Mouse (Mus musculus): Measurements from ENCODE around the gene Pip4p1. TPM values are rescaled to one million over a fixed set of nuclear protein-coding genes. Genes with fewer than 3 reads are reported as not detected.

Gene Pip4p1
- polyA plus RNA-seq, 1 experiment from 2014 or later = 60.8 TPM

- Histone ChIP-seq H3K27me3 (ENCODE audit: insufficient read depth, low read length) (no peaks in the 10 kb centered on the region), H3K4me3 (ENCODE audit: low read length) (peak within 1 kb of the TSS; percentile 53), H3K27ac (ENCODE audit: low read length) (peak within 1 kb of the TSS; percentile 88), H3K9me3 (ENCODE audit: low read length) (no peaks in the 10 kb centered on the region), H3K36me3 (ENCODE audit: insufficient read depth, low read length) (no peaks in the 10 kb centered on the region), H3K4me1 (ENCODE audit: insufficient read depth, low read length) (peaks cover 8% of the 10 kb centered on the region; the same call in 1 of the 2 replicates), H3K4me2 (replicated peaks; ENCODE audit: low read depth, low read length) (peak within 1 kb of the TSS; percentile 71), H3K9ac (replicated peaks; ENCODE audit: low read length) (peak within 1 kb of the TSS; percentile 65)
- WGBS = 17% methylated on average over 31 of the region's 31 CpGs
- peak; percentile 99 for ATAC-seq (ENCODE audit: low FRiP score, low TSS enrichment)
Observed at GRCm38 (mm10) chr14:50943932-50944667, 13.4 kb upstream of the Pip4p1 start, which contains the start of gene Gm49342. Gene Gm49342 (plus strand): TSS chr14:50944517.

GRCm38 (mm10) chr14:50938940-50939339, 8.3 kb upstream of the Pip4p1 start:
- Histone ChIP-seq H3K9ac (replicated peaks; ENCODE audit: low read length) (no peak overlapping the region), H3K4me2 (replicated peaks; ENCODE audit: low read depth, low read length) (no peak overlapping the region), H3K27me3 (ENCODE audit: insufficient read depth, low read length) (no peaks in the 10 kb centered on the region), H3K4me1 (ENCODE audit: insufficient read depth, low read length) (0 out of 2 replicates have a peak, but pooled peaks cover 2% of the 10 kb centered on the region), H3K4me3 (ENCODE audit: low read length) (no peak overlapping the region), H3K9me3 (ENCODE audit: low read length) (no peaks in the 10 kb centered on the region), H3K36me3 (ENCODE audit: insufficient read depth, low read length) (no peaks in the 10 kb centered on the region), H3K27ac (ENCODE audit: low read length) (no peak overlapping the region)
- WGBS = 48% methylated on average over 2 of the region's 2 CpGs
- ATAC-seq (ENCODE audit: low FRiP score, low TSS enrichment) = no peak

DNA sequence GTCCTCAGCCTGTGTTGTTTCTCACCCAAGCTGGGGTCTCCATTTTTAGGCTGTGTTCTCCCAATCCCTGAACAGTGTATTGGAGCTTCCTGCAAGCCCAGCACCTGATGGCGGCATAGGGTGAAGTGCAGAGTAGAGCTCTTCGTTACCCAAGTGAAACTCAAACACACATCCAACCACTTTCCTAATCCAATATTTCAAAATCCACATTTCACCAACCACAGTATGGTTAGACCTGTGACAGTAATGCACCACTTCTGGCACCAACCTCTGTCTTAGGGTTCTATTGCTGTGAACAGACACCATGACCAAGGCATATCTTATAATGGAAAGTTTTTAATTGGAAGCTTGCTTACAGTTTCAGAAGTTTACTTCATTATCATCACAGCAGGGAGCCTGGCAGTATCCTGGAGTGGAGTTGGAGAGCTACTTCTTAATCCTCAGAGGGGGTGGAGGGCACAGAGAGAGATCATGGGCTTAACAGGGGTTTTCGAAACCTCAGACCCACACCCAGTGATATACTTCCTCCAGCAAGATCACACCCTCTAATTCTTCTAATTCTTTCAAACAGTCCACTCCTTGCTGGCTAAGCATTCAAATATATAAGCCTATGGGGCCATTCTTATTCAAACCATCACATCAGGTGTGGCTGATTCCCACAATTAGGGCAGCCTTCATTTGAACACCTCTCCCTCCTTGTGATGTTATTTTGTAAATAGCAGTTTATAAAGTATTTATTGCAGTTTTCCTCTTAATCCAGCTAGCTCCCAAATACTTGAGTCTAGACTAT, 7.7 kb upstream of the Pip4p1 start:
- Histone ChIP-seq H3K4me3 (ENCODE audit: low read length) (no peak overlapping the region), H3K9ac (replicated peaks; ENCODE audit: low read length) (no peak overlapping the region), H3K4me1 (ENCODE audit: insufficient read depth, low read length) (no peaks in the 10 kb centered on the region), H3K9me3 (ENCODE audit: low read length) (no peaks in the 10 kb centered on the region), H3K27me3 (ENCODE audit: insufficient read depth, low read length) (no peaks in the 10 kb centered on the region), H3K36me3 (ENCODE audit: insufficient read depth, low read length) (no peaks in the 10 kb centered on the region), H3K4me2 (replicated peaks; ENCODE audit: low read depth, low read length) (no peak overlapping the region), H3K27ac (ENCODE audit: low read length) (no peak overlapping the region)
- no peak for ATAC-seq (ENCODE audit: low FRiP score, low TSS enrichment)
- 89% methylated on average over 3 of the region's 3 CpGs for WGBS

DNA sequence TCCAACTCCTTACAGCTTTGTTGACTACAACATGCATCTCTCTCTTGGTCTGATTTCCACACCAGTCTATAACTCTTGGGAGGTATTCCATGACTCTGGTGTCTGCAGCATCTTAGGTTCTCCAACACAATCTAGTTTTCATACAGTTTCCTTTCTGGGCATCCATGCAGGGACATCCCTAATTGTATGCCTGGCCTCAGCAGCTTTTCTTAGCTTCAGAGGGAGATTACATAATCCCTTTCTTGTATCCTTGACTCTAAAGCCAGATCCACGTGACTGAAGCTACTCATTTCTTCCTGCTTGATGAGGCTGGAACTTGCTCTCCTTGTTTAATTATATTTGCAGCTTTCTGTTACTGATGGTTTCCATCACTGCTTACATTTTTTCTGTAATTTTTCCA, 6.0 kb upstream of the Pip4p1 start:
- Histone ChIP-seq H3K9me3 (ENCODE audit: low read length) (no peaks in the 10 kb centered on the region), H3K4me2 (replicated peaks; ENCODE audit: low read depth, low read length) (no peak overlapping the region), H3K4me3 (ENCODE audit: low read length) (no peak overlapping the region), H3K36me3 (ENCODE audit: insufficient read depth, low read length) (no peaks in the 10 kb centered on the region), H3K4me1 (ENCODE audit: insufficient read depth, low read length) (peaks cover 4% of the 10 kb centered on the region; the same call in 1 of the 2 replicates), H3K27ac (ENCODE audit: low read length) (no peak overlapping the region), H3K9ac (replicated peaks; ENCODE audit: low read length) (no peak overlapping the region), H3K27me3 (ENCODE audit: insufficient read depth, low read length) (no peaks in the 10 kb centered on the region)
- no peak for ATAC-seq (ENCODE audit: low FRiP score, low TSS enrichment)
- WGBS = 57% methylated on average over 1 of the region's 1 CpGs

DNA sequence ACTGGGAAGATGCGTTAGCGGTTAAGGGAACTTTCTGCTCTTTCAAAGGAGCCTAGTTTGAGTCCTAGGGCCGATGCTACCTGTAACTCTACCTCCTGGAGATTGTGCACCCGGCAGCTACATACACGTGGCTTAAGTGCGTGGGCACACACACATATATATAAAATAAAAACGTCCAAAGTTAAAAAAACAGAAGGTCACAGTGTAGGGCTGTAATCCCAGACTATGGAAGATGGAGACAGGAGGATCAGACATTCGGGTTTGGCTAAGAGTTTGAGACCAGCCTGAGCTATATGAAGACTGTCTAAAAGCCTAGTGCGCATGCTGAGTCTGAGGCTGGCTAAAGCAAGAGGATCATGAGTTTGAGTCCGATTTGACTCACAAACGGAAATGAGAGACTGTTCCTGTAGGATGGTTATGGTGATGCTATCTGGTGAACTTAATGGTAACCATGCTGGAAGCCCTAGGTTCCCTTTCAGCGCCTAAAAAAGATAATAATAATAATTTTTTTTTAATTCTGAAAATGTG, 901 bp upstream of the Pip4p1 start:
- no peaks in the 10 kb centered on the region for H3K9me3 ChIP-seq (ENCODE audit: low read length)
- H3K27me3 ChIP-seq (ENCODE audit: insufficient read depth, low read length) = no peaks in the 10 kb centered on the region
- H3K4me1 ChIP-seq (ENCODE audit: insufficient read depth, low read length) = peaks cover 15% of the 10 kb centered on the region
- H3K27ac ChIP-seq (ENCODE audit: low read length) = peak overlapping the region; percentile 85
- ATAC-seq (ENCODE audit: low FRiP score, low TSS enrichment) = no peak
- peak overlapping the region; percentile 67 for H3K9ac ChIP-seq (replicated peaks; ENCODE audit: low read length)
- WGBS = 7% methylated on average over 12 of the region's 12 CpGs
- peaks cover 24% of the 10 kb centered on the region for H3K36me3 ChIP-seq (ENCODE audit: insufficient read depth, low read length)
- peak overlapping the region; percentile 66 for H3K4me2 ChIP-seq (replicated peaks; ENCODE audit: low read depth, low read length)
- peak overlapping the region; percentile 86 for H3K4me3 ChIP-seq (ENCODE audit: low read length)

- WGBS = under 1% methylated on average over 38 of the region's 38 CpGs
- peak; percentile 52 for ATAC-seq (ENCODE audit: low FRiP score, low TSS enrichment)
- peak overlapping the region; percentile 93 for H3K9ac ChIP-seq (replicated peaks; ENCODE audit: low read length)
Observed at GRCm38 (mm10) chr14:50930377-50930753, 291 bp downstream of the Pip4p1 start.

DNA sequence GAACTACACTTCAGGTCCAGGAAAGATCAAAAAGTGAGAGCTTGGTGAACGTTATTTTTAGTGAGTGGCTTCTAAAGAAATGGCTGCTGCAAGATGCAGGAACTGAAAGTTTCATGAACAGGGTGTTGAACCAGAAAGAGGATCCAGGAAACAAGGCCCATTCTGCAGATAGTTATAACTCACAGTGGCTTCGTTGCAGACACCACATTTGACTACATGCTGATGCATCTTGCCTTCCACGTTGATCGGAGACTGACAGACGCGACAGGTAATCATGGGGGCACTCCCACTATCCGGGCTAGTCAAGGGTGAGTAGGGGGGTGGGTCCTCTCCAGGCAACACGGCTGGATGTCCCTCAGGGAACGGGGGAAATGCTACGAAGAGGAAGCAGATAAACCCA, 705 bp downstream of the Pip4p1 start:
- H3K4me3 ChIP-seq (ENCODE audit: low read length) = peak overlapping the region; percentile 86
- peak overlapping the region; percentile 93 for H3K9ac ChIP-seq (replicated peaks; ENCODE audit: low read length)
- H3K9me3 ChIP-seq (ENCODE audit: low read length) = no peaks in the 10 kb centered on the region
- H3K27ac ChIP-seq (ENCODE audit: low read length) = peak overlapping the region; percentile 85
- ATAC-seq (ENCODE audit: low FRiP score, low TSS enrichment) = no peak
- peaks cover 22% of the 10 kb centered on the region for H3K4me1 ChIP-seq (ENCODE audit: insufficient read depth, low read length)
- 15% methylated on average over 10 of the region's 10 CpGs for WGBS
- H3K36me3 ChIP-seq (ENCODE audit: insufficient read depth, low read length) = peaks cover 29% of the 10 kb centered on the region
- peak overlapping the region; percentile 62 for H3K4me2 ChIP-seq (replicated peaks; ENCODE audit: low read depth, low read length)
- no peaks in the 10 kb centered on the region for H3K27me3 ChIP-seq (ENCODE audit: insufficient read depth, low read length)

More at GRCm38 (mm10) chr14:50930377-50930753, 291 bp downstream of the Pip4p1 start:
- peaks cover 22% of the 10 kb centered on the region for H3K4me1 ChIP-seq (ENCODE audit: insufficient read depth, low read length)
- H3K27me3 ChIP-seq (ENCODE audit: insufficient read depth, low read length) = no peaks in the 10 kb centered on the region
- peaks cover 29% of the 10 kb centered on the region for H3K36me3 ChIP-seq (ENCODE audit: insufficient read depth, low read length)
- peak overlapping the region; percentile 85 for H3K27ac ChIP-seq (ENCODE audit: low read length)
- H3K4me3 ChIP-seq (ENCODE audit: low read length) = peak overlapping the region; percentile 86
- no peaks in the 10 kb centered on the region for H3K9me3 ChIP-seq (ENCODE audit: low read length)
- peak overlapping the region; percentile 62 for H3K4me2 ChIP-seq (replicated peaks; ENCODE audit: low read depth, low read length)

DNA sequence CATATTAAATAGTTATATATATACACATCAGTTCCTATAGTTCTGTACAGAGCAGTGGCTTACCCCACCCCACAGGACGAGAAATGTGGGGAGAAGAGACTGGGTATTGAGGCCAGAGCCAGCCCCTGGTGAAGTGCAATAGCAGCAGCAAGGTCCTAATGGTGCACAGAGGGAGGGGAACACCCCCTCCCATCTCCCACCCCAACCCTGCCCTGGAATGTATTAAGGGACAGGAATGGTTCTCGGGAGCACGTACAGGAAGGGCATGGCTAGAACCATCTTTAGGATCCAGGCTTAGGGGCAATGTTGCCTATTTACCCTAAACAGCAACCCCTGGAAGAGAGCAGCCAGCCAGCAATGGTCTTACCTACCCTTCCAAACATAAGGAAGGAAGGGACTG, 3.3 kb downstream of the Pip4p1 start:
- ATAC-seq (ENCODE audit: low FRiP score, low TSS enrichment) = no peak
- H3K4me3 ChIP-seq (ENCODE audit: low read length) = no peak overlapping the region
- WGBS = 75% methylated on average over 3 of the region's 3 CpGs
- no peaks in the 10 kb centered on the region for H3K9me3 ChIP-seq (ENCODE audit: low read length)
- H3K4me1 ChIP-seq (ENCODE audit: insufficient read depth, low read length) = peaks cover 29% of the 10 kb centered on the region
- H3K4me2 ChIP-seq (replicated peaks; ENCODE audit: low read depth, low read length) = no peak overlapping the region
- no peak overlapping the region for H3K9ac ChIP-seq (replicated peaks; ENCODE audit: low read length)
- no peaks in the 10 kb centered on the region for H3K27me3 ChIP-seq (ENCODE audit: insufficient read depth, low read length)
- peaks cover 29% of the 10 kb centered on the region for H3K36me3 ChIP-seq (ENCODE audit: insufficient read depth, low read length)
- no peak overlapping the region for H3K27ac ChIP-seq (ENCODE audit: low read length)

DNA sequence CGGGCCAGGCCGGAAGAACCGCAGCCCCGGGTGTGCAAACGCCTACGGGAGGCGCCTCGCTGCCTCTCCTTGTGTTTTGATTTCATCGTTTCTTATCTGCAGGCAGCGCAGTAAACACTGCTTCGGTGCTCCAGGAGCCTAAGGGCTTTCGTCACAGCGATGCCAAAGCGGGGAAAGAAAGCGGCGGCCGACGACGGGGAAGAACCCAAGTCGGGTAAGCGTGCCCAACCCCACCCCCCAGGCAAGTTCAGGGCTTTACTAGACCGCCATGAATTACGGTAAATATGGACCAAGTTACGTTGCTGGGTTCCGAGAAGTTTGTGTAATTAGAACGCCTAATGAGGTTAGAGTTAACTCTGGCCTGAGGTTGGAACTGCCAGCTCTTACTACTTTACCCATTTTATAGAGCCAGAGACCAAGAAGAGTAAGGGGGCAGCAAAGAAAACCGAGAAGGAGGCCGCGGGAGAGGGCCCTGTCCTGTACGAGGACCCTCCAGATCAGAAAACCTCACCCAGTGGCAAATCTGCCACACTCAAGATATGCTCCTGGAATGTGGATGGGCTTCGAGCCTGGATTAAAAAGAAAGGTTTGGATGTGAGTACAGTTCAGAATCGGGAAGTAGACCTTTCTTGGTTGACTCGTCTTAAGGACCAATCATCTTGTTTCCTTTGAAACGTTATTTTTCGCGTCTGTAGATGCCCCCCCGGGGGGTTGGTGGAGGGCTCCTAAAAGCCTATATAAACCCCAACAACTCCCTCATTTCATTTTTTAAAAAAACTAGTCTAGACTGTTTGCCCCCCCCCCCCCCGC, 5.3 kb downstream of the Pip4p1 start:
- Histone ChIP-seq H3K4me2 (replicated peaks; ENCODE audit: low read depth, low read length) (peak overlapping the region; percentile 57), H3K36me3 (ENCODE audit: insufficient read depth, low read length) (peaks cover 29% of the 10 kb centered on the region), H3K4me3 (ENCODE audit: low read length) (peak overlapping the region; percentile 84), H3K27me3 (ENCODE audit: insufficient read depth, low read length) (no peaks in the 10 kb centered on the region), H3K4me1 (ENCODE audit: insufficient read depth, low read length) (peaks cover 23% of the 10 kb centered on the region), H3K27ac (ENCODE audit: low read length) (peak overlapping the region; percentile 86), H3K9me3 (ENCODE audit: low read length) (no peaks in the 10 kb centered on the region), H3K9ac (replicated peaks; ENCODE audit: low read length) (peak overlapping the region; percentile 87)
- WGBS = 1% methylated on average over 38 of the region's 38 CpGs
- ATAC-seq (ENCODE audit: low FRiP score, low TSS enrichment) = peak; percentile 16; the same call in 1 of the 2 replicates

Data from kidney, embryonic 16.5 days (tissue).